Mouse (Mus musculus) small intestine, adult 10 weeks (tissue): Measurements from ENCODE around the gene Lrrc25. TPM values are rescaled to one million over a fixed set of nuclear protein-coding genes. Genes with fewer than 3 reads are reported as not detected.

ENCODE experiments used
- polyA plus RNA-seq: library from polyadenylated mRNA; stranded (reverse); fragments of 350-450 nt; fragmentation: Illumina TruSeq; extraction: RNeasy Lipid Tissue Mini Kit (QIAGEN cat#74804); gene quantifications from one replicate; pipeline ENCODE4 v1.2.3, GENCODE M21; 2014; ENCODE audit warnings: low replicate concordance

The Lrrc25 gene
- polyA plus RNA-seq: not detected

DNA sequence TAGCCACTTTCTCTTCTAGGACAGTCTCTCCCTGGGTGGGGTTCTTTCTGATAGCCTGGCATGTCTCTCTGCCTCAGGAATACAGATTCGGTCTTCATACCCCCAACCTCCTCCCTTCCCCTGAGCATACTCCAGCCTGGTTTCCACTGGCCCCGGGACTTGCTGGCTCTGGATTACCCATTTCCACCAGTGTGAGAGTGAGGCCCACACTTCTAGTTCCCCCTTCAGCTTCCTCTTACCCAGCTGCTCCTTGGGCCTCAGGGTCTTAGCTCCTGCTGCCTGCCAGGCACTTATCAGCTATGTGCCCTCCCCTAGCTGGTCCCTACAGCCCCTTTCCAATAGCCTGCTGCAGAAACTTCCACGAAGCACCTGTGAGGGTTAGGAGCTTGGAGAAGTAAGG, at the start of gene Lrrc25:
Gene Lrrc25 (plus strand): TSS at position 262 of the 400 bp plus-strand sequence.

DNA sequence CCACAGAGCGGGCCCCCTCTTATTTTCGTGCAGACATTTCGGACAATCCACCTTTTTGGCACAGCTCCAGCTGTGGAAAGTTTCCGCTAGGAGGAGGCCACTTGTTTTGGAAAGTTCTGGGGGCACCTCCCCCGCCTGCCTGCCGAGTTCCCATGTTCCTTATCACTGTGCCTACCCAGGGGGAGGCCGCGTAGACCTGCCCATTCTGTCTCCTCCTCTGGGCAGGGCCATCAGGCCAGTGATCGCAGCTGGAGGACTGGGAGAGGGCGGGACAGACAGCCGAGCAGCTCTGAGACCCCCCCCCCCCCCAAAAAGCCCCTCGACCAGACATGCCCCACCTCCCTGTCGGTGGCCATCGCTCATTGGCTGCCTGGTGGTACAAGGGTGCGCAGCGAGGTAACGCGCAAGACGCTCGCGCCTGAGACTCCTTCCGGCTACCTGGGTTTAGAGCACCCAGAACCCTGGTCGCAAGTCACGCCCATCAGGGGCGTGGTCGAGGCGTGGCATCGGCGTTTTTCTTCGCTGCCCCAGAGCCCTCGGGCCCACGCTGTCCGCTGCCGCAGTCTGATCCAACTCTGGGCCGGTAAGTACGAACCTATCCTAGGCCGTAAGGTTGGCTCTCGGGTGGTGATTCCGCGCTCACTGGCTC, 21.9 kb upstream of the Lrrc25 start, which contains the start of gene Isyna1:
Gene Isyna1 (plus strand): TSS at position 413 of the 649 bp plus-strand sequence.

DNA sequence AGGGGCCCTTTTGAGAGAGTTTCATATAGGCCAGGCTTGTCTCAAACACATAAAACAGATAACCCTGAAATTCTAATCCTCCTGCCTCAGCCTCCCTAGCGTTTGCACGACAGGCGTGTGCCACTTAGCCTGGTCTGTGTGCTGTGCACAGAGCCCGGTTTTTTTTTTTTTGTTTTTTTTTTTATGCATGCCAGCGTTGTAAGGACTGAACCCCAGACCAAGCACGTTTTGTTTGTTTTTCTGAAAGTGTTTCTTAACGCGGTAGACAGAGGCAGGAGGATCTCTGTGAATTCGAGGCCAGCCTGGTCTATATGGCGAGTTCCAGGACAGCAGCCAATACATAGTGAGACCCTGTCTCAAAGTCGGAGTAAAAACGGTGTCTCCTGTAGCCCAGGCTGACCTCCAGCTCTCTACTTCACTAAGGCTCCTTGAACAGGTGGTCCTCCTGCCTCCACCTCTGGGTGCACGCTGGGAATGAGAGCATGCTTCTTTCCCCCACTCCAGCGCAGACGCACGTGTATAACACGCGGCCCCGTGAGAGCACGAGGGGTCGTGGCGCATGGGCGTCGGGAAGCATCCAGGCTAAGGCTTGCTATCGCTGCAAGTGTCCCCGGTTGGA, 7.1 kb upstream of the Lrrc25 start, which contains the start of gene Ssbp4:
Gene Ssbp4 (minus strand): TSS at position 124 of the 619 bp plus-strand sequence.

DNA sequence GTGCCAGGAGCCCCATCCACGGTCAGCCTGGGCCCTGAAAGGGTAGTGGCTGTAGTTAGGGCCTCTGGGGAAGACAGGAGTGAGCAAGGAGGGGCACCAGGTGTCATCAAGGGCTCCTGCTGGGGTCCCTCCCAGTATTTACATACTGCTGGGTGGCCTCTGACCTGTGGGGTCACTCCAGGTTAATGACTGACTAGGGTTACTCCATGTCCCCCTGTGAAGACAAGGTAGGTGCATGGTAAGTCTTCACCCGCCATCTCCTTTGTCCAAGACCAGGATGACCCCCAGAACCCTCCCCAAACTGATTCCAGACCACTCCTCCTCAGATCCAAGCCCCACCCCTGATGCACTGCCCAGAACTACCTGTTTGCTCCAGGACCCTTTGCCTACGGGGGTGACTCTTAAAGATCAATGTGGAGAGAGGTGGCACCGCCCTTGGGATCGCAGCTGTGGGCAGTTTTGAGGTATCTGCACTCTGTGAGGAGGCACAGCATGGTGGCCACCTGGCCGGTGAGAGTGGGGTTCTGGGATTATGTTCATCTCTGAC, 16.5 kb downstream of the Lrrc25 start, which contains the start of gene Gdf15:
Gene Gdf15 (minus strand): TSS at position 111 of the 547 bp plus-strand sequence.

DNA sequence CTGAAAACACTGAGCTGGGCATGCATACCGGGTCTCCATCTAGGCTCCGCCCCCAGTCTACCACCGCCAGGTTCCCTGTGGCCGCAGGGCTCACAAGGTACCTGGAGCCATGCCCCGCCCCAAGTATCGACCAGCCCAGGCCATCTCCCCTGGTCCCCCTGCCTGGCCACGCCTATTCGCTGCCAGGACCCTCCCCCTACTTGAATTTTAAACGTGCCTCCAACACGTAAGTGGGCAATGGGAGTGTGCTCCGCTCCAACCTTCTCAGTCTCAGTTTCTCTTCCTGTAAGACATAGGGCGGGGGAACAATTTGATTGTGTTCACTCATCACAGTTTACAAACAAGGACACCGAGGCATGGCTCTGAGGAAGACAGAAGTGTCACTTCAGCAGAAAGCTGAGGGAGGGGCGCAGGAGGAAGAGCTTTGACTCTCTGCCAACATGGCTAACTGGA, 44.3 kb downstream of the Lrrc25 start, which contains the start of gene Pgpep1:
Gene Pgpep1 (minus strand): TSS at position 116 of the 453 bp plus-strand sequence.

Other genes starting within 250 kb of the Lrrc25 start
- not detected for gene Comp, start 242.6 kb upstream of the Lrrc25 start, polyA plus RNA-seq
- gene Crtc1, start 176.6 kb upstream of the Lrrc25 start, polyA plus RNA-seq: 1.2 TPM
- gene Klhl26, start 139.2 kb upstream of the Lrrc25 start, polyA plus RNA-seq: 0.67 TPM
- gene Tmem59l, start 128.8 kb upstream of the Lrrc25 start, polyA plus RNA-seq: not detected
- gene Crlf1, start 123.0 kb upstream of the Lrrc25 start, polyA plus RNA-seq: not detected
- gene Rex1bd, start 109.4 kb upstream of the Lrrc25 start, polyA plus RNA-seq: not detected
- 2.6 TPM for gene Uba52, start 105.4 kb upstream of the Lrrc25 start, polyA plus RNA-seq
- 3.3 TPM for gene Fkbp8, start 88.4 kb upstream of the Lrrc25 start, polyA plus RNA-seq
- gene Kxd1, start 88.2 kb upstream of the Lrrc25 start, polyA plus RNA-seq: 4.3 TPM
- gene Ell, start 76.7 kb upstream of the Lrrc25 start, polyA plus RNA-seq: 0.74 TPM
- not detected for gene Isyna1, start 21.8 kb upstream of the Lrrc25 start, polyA plus RNA-seq
- not detected for gene Ssbp4, start 7.3 kb upstream of the Lrrc25 start, polyA plus RNA-seq
- not detected for gene Gdf15, start 16.3 kb downstream of the Lrrc25 start, polyA plus RNA-seq
- 22.3 TPM for gene Pgpep1, start 44.2 kb downstream of the Lrrc25 start, polyA plus RNA-seq
- not detected for gene Lsm4, start 57.1 kb downstream of the Lrrc25 start, polyA plus RNA-seq
- 15.4 TPM for gene Jund, start 82.8 kb downstream of the Lrrc25 start, polyA plus RNA-seq
- not detected for gene Iqcn, start 87.3 kb downstream of the Lrrc25 start, polyA plus RNA-seq
- 3.4 TPM for gene Gm3336, start 102.4 kb downstream of the Lrrc25 start, polyA plus RNA-seq
- not detected for gene Pde4c, start 107.6 kb downstream of the Lrrc25 start, polyA plus RNA-seq
- 0.97 TPM for gene Rab3a, start 138.5 kb downstream of the Lrrc25 start, polyA plus RNA-seq
- 0.48 TPM for gene Mpv17l2, start 144.8 kb downstream of the Lrrc25 start, polyA plus RNA-seq
- 0.45 TPM for gene Pik3r2, start 160.6 kb downstream of the Lrrc25 start, polyA plus RNA-seq
- 1.1 TPM for gene Mast3, start 188.9 kb downstream of the Lrrc25 start, polyA plus RNA-seq
- gene Il12rb1, start 192.3 kb downstream of the Lrrc25 start, polyA plus RNA-seq: not detected
- gene Arrdc2, start 223.6 kb downstream of the Lrrc25 start, polyA plus RNA-seq: not detected
- gene Kcnn1, start 247.1 kb downstream of the Lrrc25 start, polyA plus RNA-seq: not detected